Mouse (Mus musculus): ENCODE data around the gene Plppr1. TPM values are rescaled to one million over a fixed set of nuclear protein-coding genes. Genes with fewer than 3 reads are reported as not detected.

Gene Plppr1
- polyA plus RNA-seq, 1 experiment, result 0.51 TPM

DNA sequence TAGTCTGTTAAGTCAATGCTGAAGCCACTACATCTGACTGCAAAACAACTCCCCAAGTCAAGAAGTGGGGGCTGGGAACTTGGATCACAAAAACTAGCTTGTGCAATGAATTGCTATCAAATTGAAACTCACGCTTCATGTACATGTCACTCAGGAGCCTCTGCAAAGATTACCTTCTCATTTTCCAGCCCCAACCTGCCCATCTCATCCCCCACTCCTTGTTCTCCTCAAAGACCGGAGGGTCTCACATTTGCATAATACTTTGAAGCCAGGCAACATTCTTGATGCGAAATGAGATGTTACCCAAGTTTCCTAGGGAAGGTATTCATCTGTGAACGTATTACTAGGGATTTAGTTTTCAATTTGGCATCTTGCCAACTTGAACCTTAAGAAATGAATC lies 10.4 kb downstream of the Plppr1 start:
- Histone ChIP-seq H3K4me3 (ENCODE audit: insufficient read depth, low read length) (no peak overlapping the region), H3K27ac (ENCODE audit: insufficient read depth, low read length) (no peak overlapping the region), H3K4me1 (ENCODE audit: control insufficient read depth, insufficient read depth, low read length) (0 out of 2 replicates have a peak, but pooled peaks cover 2% of the 10 kb centered on the region)
- TF ChIP-seq CTCF (IDR thresholded peaks at IDR 0.05; ENCODE audit: borderline replicate concordance, insufficient read depth, low read length) (no peak), POLR2A (IDR thresholded peaks at IDR 0.05; ENCODE audit: low read depth, low read length) (no peak)

DNA sequence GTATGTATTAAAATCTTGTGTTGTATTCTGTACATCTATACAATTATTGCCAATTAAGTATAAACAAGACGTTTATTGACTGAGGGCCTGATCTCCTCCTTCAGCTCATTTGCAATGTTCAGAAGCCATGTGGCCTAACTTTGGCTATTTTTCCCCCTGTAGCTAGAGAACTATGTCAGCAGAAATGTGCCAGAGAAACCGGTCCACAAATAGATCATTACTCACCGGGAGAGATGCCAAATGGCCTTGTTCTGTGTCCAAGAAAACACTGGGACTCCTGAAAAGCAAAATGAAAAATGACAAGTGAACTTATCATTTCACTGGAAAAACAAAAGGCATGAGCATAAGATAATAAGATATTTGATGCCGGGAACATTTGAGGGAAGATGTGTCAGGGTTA lies 13.8 kb downstream of the Plppr1 start:
- 0 out of 2 replicates have a peak, but pooled peaks cover 2% of the 10 kb centered on the region for H3K4me1 ChIP-seq (ENCODE audit: control insufficient read depth, insufficient read depth, low read length)
- no peak overlapping the region for H3K27ac ChIP-seq (ENCODE audit: insufficient read depth, low read length)
- TF ChIP-seq CTCF (IDR thresholded peaks at IDR 0.05; ENCODE audit: borderline replicate concordance, insufficient read depth, low read length), result no peak
- TF ChIP-seq POLR2A (IDR thresholded peaks at IDR 0.05; ENCODE audit: low read depth, low read length), result no peak

DNA sequence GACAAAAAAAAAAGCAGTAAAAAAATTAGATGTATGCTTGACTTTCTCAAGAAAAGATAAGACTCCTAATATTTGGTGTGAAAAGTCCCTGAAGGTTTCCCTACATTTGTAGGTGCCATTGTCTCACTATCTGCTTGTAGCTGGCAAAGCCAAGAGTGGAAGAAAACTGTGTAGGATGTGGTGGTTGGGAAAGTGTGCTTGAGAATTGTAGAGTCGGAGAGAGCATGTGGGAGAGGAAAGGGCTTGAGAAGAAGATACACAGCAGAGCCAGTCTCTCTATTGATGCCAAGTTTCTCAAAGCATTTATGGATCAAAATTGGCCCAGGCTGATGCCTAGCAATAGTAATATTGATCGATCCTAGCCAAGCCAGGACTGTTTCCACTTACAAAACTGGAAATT lies 16.8 kb downstream of the Plppr1 start:
- H3K4me3 ChIP-seq (ENCODE audit: insufficient read depth, low read length), result no peak overlapping the region
- H3K4me1 ChIP-seq (ENCODE audit: control insufficient read depth, insufficient read depth, low read length), result 0 out of 2 replicates have a peak, but pooled peaks cover 2% of the 10 kb centered on the region
- H3K27ac ChIP-seq (ENCODE audit: insufficient read depth, low read length), result no peak overlapping the region
- TF ChIP-seq POLR2A (IDR thresholded peaks at IDR 0.05; ENCODE audit: low read depth, low read length) (no peak), CTCF (IDR thresholded peaks at IDR 0.05; ENCODE audit: borderline replicate concordance, insufficient read depth, low read length) (no peak)

More for the DNA sequence above, 13.8 kb downstream of the Plppr1 start:
- H3K4me3 ChIP-seq (ENCODE audit: insufficient read depth, low read length), result no peak overlapping the region

DNA sequence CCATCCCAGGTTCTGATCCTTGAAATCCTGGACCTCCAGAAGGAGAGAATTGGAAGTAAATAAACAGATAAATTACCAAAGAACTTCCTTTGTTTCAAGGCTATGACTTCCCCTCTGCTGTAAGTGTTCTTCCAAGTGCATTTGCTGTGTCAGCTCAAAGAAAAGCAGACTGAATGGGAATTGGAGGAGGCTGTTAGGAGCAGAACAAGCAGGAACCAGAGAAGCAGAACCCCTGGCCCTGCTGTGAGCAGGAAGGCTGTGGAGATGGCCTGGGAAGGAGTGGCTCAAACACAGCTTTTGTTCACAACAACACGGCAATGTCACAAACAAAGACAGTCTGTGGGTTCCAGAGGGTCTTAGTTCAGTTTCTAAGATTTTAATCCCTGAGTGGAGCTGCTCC lies 20.3 kb downstream of the Plppr1 start:
- no peaks in the 10 kb centered on the region for H3K4me1 ChIP-seq (ENCODE audit: control insufficient read depth, insufficient read depth, low read length)
- H3K4me3 ChIP-seq (ENCODE audit: insufficient read depth, low read length), result no peak overlapping the region
- no peak overlapping the region for H3K27ac ChIP-seq (ENCODE audit: insufficient read depth, low read length)
- TF ChIP-seq POLR2A (IDR thresholded peaks at IDR 0.05; ENCODE audit: low read depth, low read length) (no peak), CTCF (IDR thresholded peaks at IDR 0.05; ENCODE audit: borderline replicate concordance, insufficient read depth, low read length) (no peak)

DNA sequence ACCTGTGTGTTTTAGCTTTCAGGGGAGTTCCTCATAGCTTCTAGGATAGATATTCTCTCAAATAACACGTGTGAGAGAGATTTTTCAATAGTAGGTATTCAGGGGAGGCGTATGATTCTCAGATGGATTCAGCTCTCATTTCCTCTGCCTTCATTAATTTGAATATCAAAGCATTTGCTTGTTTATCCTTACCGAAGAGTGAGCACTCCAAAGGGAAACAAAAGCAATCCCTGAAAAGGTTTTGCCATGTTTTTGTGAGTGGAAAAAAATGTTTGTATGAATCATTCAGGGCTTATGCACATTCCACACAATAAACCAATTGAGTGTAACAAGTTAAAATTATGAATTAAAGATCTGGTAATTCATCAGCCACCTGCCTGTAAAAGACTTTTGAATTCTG lies 29.1 kb downstream of the Plppr1 start:
- H3K27ac ChIP-seq (ENCODE audit: insufficient read depth, low read length), result no peak overlapping the region; the same call in 1 of the 2 replicates
- TF ChIP-seq CTCF (IDR thresholded peaks at IDR 0.05; ENCODE audit: borderline replicate concordance, insufficient read depth, low read length) (no peak), POLR2A (IDR thresholded peaks at IDR 0.05; ENCODE audit: low read depth, low read length) (no peak)
- H3K4me3 ChIP-seq (ENCODE audit: insufficient read depth, low read length), result no peak overlapping the region
- peaks cover 8% of the 10 kb centered on the region for H3K4me1 ChIP-seq (ENCODE audit: control insufficient read depth, insufficient read depth, low read length)

DNA sequence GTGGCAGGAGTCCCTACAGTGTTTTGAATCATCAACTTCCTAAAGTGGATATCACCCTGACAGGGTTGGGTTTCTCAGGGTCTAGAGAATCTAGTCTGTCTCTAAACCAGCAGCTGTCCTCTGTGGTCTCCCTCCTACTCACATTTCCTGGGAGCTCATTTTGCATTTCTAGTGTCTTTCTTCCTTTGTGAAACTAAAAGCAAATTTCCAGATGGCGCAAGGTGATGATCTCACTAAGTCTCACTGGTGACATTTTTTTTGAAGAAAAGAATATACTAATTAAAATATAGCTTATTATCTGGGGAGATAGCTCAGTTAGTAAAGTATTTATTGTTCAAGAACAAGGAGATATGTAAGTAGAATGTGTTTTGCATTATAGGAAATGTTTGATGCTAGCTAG lies 31.4 kb downstream of the Plppr1 start:
- H3K27ac ChIP-seq (ENCODE audit: insufficient read depth, low read length), result no peak overlapping the region
- peaks cover 8% of the 10 kb centered on the region for H3K4me1 ChIP-seq (ENCODE audit: control insufficient read depth, insufficient read depth, low read length)
- H3K4me3 ChIP-seq (ENCODE audit: insufficient read depth, low read length), result no peak overlapping the region
- TF ChIP-seq POLR2A (IDR thresholded peaks at IDR 0.05; ENCODE audit: low read depth, low read length) (no peak), CTCF (IDR thresholded peaks at IDR 0.05; ENCODE audit: borderline replicate concordance, insufficient read depth, low read length) (no peak)

DNA sequence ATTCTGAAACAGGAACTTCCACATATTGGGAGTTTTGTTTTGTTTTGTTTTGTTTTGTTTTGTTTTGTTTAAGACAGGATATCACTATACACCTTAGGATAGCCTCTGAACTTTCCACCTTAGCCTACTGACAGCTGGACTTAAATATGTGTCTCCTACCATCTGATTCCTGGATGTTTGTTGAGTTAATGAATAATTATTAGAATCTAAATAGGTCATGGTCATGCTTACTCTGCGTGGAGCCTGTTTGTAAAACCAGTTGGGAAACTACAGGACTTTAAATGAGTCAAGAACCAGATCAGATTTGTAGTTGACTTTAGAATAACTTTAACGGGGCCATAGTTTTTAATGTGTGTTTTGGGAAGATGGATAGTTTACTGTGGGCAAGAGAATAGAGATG lies 40.4 kb downstream of the Plppr1 start:
- no peak overlapping the region for H3K4me3 ChIP-seq (ENCODE audit: insufficient read depth, low read length)
- TF ChIP-seq POLR2A (IDR thresholded peaks at IDR 0.05; ENCODE audit: low read depth, low read length) (no peak), CTCF (IDR thresholded peaks at IDR 0.05; ENCODE audit: borderline replicate concordance, insufficient read depth, low read length) (no peak)

DNA sequence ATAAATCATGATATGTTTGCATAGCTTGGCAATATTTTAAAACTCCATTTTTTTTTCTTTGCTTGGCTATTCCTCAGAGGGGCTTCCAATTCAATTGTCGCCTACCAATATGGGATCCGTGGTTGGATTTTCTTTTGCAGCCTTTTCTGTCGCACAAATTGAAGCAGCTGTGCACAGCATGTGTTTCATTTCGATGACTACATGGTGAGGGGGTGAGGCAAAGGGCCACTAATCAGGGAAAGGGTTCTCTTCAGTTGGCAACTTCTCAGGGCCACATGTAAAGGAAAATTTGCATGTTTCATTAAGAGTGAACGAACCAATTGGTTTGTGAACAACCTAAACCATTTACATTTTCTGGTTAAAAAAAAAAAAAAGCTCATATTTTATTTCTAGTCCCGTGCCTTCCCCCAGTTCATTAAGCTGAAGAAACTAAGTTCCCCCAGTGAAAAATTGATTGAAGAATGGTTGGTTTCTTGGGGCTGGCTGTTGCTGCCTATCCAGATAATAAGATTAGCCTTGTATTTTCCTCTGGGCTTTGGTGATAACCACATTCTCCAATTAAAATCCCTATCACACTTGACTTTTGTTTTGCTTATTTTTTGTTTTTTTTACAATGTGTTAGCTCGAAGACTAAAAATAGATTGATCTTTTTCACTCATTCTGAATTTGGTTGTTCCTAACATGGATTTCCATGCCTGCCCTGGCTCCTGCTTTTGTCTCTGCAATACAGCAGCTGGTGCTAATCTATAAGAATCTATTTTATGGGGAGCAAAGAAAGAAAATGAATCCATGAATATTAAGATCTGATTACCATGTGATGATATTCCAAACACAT lies 43.1 kb downstream of the Plppr1 start:
- no peak for TF ChIP-seq CTCF (IDR thresholded peaks at IDR 0.05; ENCODE audit: borderline replicate concordance, insufficient read depth, low read length)
- no peak for TF ChIP-seq POLR2A (IDR thresholded peaks at IDR 0.05; ENCODE audit: low read depth, low read length)
- H3K4me3 ChIP-seq (ENCODE audit: insufficient read depth, low read length), result no peak overlapping the region
- no peaks in the 10 kb centered on the region for H3K4me1 ChIP-seq (ENCODE audit: control insufficient read depth, insufficient read depth, low read length)
- no peak overlapping the region for H3K27ac ChIP-seq (ENCODE audit: insufficient read depth, low read length)

More for the DNA sequence above, 40.4 kb downstream of the Plppr1 start:
- Histone ChIP-seq H3K27ac (ENCODE audit: insufficient read depth, low read length) (no peak overlapping the region), H3K4me1 (ENCODE audit: control insufficient read depth, insufficient read depth, low read length) (no peaks in the 10 kb centered on the region)

DNA sequence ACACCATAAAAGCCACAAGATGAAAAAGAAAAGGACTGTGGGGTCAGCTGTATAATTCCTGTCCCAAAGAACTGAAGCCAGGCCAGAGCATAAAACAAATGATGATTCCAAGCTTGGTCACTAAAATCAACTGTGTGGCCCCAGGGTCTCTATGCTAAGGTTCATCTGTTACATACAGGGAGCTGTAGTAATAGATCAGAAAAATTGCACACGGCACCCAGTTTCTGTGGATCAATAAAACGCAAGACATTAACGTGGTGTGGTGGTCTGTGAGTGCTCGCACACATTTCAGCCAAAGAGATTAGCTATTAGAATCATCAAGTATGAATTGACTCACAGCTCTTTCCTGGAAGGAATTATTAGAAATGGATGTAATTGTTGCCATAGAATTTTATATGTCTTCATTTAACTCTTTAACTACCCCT lies 43.7 kb downstream of the Plppr1 start:
- no peak for TF ChIP-seq CTCF (IDR thresholded peaks at IDR 0.05; ENCODE audit: borderline replicate concordance, insufficient read depth, low read length)
- TF ChIP-seq POLR2A (IDR thresholded peaks at IDR 0.05; ENCODE audit: low read depth, low read length), result no peak

DNA sequence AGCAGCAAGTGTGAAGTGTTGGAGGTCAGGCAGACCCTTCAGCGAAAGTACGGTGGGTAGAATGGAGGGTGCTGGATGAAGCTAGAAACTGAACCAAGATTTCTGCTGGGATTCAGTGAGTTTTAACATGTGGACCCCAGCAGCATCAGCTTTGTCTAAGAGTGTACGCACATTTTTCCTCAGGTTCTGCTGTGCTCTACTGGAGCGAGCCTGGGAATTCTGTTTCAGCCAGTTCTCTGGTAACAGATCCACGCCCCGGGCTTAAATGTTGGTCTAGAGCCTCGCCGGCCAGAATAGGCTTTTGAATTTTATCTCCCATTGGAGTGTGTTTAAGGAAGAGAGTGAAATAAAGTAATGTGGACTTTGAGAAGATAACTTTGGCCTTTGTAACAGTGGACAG lies 45.8 kb downstream of the Plppr1 start:
- TF ChIP-seq CTCF (IDR thresholded peaks at IDR 0.05; ENCODE audit: borderline replicate concordance, insufficient read depth, low read length), result no peak
- TF ChIP-seq POLR2A (IDR thresholded peaks at IDR 0.05; ENCODE audit: low read depth, low read length), result no peak
- H3K4me3 ChIP-seq (ENCODE audit: insufficient read depth, low read length), result no peak overlapping the region
- H3K27ac ChIP-seq (ENCODE audit: insufficient read depth, low read length), result no peak overlapping the region
- H3K4me1 ChIP-seq (ENCODE audit: control insufficient read depth, insufficient read depth, low read length), result no peaks in the 10 kb centered on the region

More for the DNA sequence above, 43.7 kb downstream of the Plppr1 start:
- Histone ChIP-seq H3K27ac (ENCODE audit: insufficient read depth, low read length) (no peak overlapping the region), H3K4me1 (ENCODE audit: control insufficient read depth, insufficient read depth, low read length) (no peaks in the 10 kb centered on the region), H3K4me3 (ENCODE audit: insufficient read depth, low read length) (no peak overlapping the region)

Data from embryonic fibroblast, embryonic 13.5 days (primary cell).